Mouse (Mus musculus) cerebellum, postnatal 36 days (tissue): ENCODE measurements at regions not wholly inside any gene's neighbourhood (a gene's known extent, or its start where the extent isn't known, plus 50 kb on each side); places are given as distances from the start of the nearest gene placed in this dataset.

Experiments used
- DNase-seq, 2 experiments: peaks; one replicate each; pipeline ENCODE4 v3.0.0; 2021 to 2022; ENCODE audit warnings: mixed read lengths in 2 of 2

GRCm38 (mm10) chr7:115084711-115085380, 341.4 kb downstream of the Insc start:
- no peak for DNase-seq

DNA sequence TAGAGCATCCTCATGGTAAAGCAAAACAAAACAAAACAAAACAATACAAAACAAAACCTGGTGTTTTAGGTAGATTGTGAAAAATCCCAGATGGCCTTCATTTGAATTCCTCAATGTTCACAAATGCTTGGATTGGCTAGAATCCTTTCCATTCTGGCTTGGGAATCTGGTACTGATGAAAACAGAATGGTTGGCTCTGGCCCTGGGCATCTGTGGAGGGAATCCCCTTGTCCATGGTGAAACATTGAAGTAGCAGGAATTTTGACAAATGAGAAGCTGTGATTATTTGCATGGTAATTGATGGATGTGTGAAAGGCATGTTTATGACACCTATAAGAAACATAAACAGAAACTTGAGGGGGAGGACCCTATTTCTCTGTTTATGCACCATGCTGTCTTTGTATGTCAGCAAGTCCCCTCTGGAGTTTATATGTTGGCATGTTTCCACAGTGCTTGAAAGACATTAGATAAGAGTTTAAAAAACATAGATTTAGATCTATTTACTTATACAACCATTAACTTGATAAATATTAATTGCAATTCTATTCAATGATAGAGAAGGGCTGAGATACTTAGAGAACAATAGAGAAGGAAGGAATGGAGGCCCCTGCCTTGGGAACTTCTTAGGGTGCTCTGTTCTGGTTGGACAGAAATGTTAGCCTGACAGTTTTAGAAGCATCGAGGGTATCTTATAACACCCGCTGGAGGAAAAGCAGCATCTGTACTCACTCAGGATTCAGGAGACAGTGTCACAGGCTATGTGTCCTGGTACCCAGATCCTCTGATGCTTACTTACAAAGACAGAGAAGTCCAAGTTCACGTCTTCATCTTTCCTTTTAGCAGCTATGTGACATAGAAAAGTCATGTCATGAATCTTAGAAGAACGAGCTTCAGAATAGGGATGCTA, 343.3 kb downstream of the Insc start:
- no peak for DNase-seq

DNA sequence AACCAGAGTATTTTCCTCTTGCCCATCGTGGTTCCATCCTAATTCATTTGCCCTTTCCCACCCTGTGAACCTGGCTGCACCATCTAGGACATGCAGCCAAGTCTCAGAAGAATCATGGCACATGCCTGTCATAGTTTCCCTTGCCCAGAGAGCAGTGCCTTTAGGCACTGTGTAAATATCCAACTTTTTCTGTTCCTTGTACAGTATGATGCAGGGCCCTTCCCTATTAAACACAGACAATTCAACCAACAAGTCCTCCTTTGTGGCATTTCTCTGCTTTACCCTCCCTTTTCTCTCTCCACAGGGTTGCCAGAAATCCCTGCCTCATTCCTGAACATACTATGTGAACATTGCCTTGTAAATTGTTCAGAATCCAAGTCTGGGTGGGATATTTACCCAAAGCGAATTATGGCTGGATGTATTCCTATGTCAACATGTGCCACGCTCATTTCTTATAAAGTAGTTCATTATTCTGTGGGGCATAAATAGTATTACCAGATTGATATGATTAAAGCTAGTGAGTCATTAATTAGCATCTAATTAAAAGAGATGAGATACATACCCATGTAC, 349.1 kb downstream of the Insc start:
- DNase-seq = no peak

- DNase-seq = no peak
These were observed 362.5 kb downstream of the Insc start for GRCm38 (mm10) chr7:115106041-115106440.

DNA sequence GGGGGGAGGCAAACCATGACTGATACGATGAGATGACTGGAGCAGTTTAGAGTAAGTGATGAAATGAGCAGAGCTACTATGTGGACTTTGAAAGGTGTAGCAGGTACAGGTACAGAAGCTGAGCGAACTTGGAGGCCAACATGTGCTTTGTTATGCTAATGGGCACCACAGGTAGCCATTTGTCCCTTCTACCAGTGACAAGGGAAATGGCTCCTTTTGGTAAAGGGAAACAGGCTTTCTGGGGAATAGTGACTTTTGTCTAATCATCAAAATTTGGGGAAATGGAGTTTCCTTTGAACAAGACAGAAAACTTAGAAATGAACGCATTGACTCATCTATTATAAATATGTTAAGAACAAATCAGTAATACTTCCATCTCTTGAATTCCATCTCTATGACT, 368.8 kb downstream of the Insc start:
- DNase-seq = no peak

GRCm38 (mm10) chr7:115123283-115123682, 379.8 kb downstream of the Insc start:
- no peak for DNase-seq

DNA sequence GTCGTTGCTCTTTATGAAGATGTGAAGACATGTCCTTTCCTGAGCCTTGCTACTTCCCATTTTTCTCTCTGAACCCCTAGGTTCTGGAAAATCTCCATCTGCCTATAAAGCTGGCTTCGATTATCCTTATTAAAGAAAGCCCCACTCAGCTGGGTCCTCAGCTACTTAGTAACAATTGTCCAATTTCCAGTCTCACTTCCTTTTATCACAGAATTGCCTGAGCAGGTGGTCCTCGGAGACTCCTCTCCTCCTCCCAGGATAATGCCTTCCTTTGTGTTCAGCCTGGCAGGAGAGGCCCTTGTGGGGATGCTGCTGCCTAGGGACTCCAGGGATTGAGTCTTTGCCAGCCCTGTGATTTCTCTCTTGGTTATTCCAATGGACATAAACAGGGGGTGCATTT, 385.5 kb downstream of the Insc start:
- DNase-seq = no peak

DNA sequence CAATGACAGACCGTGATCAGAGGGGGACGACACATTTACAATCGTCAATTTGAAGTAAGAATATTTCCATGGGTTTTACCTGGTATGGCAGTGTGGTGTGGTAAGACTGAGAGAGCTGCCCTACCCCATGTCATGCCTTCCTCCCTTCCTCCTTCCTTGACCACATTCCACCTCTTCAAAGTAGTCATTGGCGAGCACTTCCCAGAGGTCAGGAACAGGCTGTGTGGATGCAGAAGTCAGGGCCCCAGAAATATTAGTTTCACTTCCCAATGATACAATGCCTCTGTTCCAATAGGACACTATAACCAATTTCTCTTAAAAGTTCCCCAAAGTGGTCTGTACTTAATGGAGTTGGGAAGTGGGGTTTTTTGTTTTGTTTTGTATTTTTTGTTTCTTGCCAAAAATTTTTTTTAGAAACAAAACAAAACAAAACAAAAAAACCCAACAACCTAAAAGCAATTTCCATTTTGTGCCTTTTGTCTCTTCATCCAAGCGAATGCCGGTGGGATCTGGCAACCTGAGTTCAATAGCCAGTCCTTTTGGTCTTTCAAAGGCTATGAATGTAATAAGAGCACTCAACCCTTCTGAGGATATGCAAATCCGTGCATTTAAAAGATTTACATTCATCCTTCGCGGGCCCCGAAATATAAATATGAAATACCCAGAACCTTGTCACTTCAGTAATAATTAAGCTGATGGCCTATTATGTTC, 387.9 kb downstream of the Insc start:
- no peak for DNase-seq

- no peak for DNase-seq
These were observed 388.6 kb downstream of the Insc start for GRCm38 (mm10) chr7:115131970-115132551.

DNA sequence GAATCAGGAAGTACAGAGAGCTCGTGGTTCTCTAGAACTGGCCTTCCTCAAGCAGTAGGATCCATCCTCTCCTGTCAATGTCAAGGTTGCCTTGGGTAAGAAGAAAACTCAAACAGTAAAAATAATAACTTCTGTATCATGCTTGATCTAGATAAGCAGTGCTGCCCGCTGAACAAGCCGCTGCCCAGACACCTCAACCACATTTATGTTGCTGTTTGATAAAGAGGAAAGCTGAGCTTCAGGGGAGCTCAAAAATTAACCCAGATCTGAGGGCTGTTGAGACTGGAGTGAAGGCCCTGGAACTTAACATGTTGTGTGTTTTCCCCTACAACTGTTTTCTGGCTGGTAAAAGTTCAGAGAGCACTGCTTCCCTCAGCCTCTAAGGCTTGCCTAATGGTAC, 389.1 kb downstream of the Insc start:
- no peak for DNase-seq

DNA sequence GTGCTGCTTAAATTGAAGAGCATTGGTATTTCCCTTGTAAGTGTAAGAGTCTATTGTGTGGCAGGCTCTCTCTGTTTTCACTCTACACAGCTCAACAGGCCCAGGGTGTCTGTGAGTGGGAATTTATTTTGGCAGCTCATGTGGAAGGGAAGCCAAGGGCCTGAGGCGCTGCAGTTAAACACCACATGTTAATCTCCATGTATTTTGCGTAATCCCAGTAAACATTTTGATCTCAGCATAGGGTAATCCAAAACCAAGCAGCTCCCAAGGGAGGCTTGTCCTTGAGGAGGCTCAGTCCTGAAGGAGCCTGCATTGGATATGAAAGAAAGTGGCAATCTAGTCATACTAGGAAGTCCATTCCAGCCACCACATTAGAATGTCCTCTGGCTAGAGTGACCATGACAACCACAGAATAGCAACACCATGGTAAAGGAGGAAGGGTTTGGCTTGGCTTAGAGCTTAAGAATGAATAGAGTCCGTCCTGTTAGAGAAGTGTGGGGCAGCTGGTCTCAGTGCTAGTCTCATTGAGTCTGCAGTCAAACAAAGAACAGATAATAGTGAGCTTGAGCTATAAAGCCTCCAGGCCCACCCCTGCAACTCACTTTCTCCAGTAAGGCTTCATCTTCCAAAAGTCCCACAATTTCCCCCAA, 391.6 kb downstream of the Insc start:
- no peak for DNase-seq

DNA sequence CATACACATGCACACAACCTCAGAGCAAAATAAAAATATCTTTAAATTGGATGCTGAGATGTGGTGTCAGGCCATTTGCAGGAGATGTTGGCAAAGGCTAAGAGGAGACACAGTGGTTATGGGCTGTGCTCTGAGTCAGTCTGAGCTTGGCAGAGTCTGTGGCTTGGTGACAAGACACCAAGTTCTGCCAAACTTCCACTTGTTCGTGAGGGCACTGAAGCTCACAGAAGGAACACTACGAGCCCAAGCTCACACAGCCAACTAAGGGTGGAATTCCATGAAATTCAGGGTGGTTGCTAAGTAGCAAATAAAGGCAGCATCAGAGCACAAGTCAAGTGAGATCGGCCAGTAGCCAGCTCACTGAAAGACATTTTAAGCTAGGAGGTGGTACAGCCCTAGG, 396.8 kb downstream of the Insc start:
- DNase-seq = peak in 1 of 2 experiments; percentile 3

DNA sequence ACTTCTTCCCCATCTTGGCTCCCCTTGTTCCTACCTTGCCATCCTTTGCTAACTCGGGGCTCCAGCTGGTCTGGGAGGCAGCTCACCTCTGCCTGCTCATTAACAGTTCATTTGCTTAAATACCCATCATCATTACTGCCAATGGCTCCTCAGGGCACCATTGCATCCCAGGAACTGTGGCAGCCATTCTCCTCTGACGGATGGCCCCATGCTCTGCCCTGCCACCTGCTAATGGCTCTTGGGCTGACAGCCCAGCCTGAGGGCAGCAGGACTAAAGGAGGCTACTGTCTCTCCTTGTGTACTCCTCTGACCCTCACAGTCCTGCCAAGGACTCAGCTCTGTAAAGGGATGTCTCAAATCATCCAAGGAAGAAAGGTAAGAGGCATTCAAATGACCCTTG, 398.7 kb downstream of the Insc start:
- no peak for DNase-seq

GRCm38 (mm10) chr7:115144947-115145346, 401.5 kb downstream of the Insc start:
- no peak for DNase-seq

DNA sequence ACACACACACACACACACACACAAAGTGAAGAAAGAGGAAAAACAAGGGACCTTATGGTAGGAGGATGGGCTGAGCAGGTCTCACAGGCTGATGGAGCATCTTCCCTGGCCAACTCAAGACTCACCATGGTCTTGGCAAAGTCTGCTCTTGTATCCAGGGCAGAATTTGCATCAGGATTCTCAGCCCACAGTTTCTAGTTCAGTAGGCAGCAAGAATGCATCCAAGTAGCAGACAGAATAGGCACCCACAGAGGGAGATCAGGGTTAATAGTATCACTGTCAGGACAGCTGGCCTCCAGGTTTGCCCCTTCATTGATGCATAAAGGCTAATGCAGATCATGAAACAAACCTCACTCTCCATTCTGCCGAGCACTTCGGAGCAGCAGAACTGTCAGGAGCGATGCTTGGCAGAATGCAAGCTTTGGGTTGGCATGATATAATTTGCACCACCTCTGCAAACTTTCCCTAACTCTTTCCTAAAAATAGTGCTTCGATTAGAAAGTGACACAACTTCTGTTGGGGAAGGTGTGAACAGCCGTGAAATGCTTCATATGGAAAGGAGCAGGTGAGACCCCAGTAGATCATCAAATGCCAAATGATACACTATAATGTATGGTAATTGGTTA, 404.0 kb downstream of the Insc start:
- no peak for DNase-seq

GRCm38 (mm10) chr7:115153291-115153690, 409.8 kb downstream of the Insc start:
- no peak for DNase-seq

DNA sequence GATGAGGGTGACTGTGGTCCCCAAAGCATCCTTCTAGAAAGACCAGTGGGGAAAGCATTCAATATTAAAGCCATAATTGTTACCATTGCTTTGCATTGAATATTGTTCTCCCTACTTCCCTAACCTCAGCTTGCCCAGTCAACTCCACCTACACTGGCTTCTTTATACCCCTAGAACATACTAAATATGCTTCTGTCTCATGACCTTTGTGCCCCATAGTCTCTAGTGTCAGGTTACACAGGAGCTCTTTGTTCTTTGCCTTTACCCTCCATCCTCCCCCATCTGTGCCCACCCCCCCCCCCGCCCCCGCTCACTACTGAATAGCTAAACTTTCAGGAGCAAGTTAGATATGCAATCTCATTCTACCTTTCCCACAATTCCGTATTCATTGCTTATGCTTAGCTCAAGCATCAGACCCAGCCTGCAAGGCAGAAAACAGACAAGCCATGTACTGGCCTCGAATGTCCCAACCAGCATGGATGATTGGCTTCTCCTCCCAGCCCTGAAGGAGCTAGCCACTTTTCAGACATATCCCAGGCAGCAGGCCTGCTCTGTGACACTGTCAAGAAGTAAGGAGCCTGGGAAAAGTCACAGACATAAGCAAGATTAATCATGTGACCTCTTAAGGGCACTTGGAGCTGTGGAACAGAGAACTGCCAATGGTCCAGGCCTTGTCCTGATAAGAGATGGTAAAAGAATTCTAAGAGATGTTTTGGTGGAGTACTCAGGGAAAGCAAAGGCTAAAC, 410.4 kb downstream of the Insc start:
- DNase-seq = no peak

- DNase-seq = no peak
These were observed 426.5 kb downstream of the Insc start for GRCm38 (mm10) chr7:115170023-115170422.

DNA sequence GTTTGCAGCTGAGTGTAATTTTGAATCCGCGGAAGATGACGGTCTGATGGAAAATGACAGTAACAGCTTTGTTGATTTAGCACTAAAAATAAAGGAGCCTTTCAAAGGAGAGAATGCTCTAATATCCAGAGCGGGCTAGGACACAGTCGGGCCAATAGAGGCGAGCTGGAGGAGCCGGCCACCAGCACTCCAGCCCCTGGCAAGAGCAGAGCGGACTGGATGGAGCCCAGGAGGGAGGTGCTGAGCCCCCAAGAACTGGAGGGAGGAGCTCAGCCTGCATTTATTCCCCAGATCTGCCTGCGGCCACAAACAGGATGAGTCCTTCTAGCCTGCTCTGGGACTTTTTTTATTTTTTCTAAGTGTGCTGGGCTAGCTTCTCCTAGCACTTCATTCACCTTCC, 426.9 kb downstream of the Insc start:
- peak; percentile 8 to 14 for DNase-seq

DNA sequence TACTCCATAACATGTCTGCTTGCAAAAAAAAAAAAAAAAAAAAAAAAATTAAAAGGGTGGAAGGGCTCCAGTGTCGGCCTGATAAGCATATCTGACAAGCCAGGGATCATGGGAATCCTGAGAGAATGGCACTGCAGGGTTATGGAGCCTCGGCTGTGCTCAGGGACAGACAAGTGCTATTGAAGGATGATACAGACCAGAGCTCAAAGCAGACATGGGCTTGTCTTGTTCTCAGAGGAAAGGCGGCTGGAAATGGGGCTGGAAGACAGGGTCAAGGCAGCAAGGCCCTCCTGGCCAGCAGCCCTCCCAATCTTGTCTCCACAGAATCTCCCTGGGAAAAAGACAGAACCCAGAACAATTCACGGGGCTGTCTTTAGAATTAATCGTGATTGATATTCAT, 449.0 kb downstream of the Insc start:
- no peak for DNase-seq
